Mouse (Mus musculus) heart, postnatal 4 days (tissue): Measurements from ENCODE around the gene Hes1. TPM values are rescaled to one million over a fixed set of nuclear protein-coding genes. Genes with fewer than 3 reads are reported as not detected.

ENCODE experiments used
- DNase-seq: peaks from one replicate; pipeline ENCODE4 v3.0.0; 2021
- total RNA-seq, 2 experiments: library from RNA; stranded (reverse); gene quantifications; 2 replicates each; pipeline ENCODE4 v1.2.3; 2021

Hes1 gene
- total RNA-seq, 2 experiments from 2014 or later: 44.5 to 54.4 TPM

DNA sequence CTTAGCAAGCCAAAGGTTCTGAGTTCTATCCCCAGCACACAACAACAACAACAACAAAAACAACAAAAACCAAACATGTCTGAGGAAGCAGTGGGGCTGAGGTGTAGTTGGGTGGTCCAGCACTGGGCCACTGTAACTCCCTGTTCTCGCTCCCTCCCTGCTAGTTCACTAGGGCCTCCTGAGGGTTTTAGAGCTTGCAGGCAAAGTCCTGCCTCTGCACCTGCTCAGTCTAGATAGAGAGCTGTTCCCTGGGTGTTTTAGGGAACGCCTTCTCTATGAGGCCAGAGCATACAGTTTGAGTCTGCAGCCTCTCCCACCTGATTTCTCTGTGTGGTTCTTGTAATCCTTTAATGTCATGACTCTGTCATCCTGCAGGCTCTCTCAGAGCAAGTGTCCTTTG, 11.9 kb upstream of the Hes1 start:
- no peak for DNase-seq

DNA sequence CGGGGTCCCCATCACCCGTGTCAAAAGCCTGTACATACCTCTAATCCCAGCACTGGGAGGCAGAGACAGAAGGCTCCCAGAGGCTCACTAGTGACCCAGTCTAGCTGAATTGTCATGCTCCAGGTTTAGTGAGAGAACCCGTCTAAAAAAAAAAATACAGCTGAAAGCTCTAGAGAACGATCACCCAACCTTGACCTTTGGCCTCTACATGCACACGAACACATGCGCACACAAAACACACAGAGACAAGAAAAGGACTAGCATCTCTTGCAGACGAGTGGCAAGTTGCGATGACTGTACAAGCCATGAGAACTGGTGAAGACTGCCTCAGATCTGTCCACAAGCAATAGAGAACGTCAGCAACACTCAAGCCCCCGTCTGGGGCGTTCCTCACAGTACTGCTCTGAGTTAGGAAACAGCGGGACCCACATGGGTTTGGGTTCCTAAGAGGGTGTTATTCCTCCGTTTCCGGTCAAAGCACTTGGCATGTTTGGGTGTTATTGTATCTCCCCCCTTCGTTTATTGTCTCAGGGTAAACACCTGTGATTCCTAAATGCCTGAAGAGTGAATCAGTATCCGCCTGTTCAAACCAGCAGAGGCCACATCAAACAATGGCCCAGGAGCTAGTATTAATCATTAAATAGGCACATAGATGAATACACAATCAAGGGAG, 11.2 kb upstream of the Hes1 start:
- no peak for DNase-seq

DNA sequence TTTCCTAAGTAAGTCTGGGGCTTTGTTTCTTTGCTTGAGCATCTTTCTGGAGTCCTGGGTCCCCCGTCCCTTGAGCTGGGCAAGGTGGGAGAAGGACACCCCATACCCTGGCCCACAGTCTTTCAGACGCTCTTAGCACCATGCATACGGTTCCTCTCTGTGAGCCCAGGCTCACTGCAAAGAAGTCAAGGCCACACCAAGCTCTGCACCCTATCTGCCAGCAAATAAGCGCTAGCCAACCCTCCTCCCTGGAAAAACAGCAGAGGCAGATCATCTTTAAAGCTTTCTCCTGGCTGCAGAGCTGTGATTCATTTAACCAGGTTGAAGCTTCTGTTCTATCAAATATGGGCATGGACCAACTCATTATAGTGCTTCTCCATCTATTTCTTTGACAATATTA, 9.6 kb upstream of the Hes1 start:
- no peak for DNase-seq

DNA sequence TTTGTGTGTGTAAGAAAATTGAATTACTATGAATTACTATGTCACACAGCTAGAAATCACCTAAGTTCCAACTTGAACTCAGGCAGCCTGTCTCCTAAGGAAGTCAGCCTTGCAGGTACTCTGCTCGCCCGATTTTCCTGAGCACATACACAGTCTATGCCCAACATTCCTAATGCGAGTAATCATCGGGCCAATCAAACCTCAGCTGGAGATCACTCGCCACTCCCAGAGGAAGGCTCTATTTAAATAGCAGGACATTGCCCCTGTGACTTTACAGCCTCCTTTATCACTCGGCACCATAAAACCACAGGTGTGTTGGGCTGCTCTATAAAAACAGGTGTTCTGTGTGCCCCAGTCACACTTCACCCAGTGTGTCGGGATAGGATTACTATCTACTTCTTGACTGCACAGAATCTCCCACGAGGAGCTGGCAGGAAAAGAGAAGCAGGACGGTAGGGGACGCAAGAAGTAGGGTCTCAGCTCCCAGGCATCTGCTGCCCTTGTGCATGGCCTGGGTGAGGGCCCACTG, 8.8 kb upstream of the Hes1 start:
- DNase-seq: no peak

DNA sequence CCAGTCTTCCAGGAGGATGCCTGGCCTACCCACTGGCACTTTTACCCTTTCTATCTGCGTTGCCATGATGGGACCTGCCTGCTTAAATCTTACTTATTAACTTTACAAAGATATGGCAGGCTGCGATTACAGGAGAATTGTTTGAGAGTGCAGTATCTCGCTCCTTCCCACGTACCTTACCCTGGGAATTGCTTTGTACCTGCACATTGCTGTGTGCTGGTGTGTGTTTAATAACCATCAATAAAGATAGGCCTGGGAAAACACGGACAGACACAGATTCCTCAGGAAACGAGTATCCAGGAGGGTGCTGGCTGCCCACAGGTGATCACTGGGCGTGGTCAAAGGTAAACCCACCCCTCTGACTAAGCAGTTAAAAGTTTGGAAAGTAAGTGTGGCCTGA, 8.3 kb upstream of the Hes1 start:
- DNase-seq: no peak

DNA sequence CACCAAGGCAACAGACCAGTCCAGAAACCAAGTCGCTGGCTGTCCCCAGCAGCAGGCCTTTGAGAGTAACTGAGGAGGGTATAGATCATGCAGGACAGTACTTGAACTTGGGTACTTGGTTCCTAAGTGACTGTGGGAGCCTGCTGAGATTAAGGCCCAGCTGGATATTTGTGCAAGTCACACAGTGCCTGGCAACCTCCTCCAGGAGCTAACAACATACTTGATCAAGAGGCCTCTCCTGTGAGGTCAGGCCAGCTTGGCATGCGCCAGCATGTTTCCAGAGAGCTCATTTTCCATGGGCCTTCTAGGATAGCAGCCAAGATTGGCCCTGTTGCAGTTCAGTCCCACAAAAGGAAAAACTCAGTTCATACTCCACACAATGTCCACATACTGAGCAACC, 7.3 kb upstream of the Hes1 start:
- peak; percentile 81 for DNase-seq

DNA sequence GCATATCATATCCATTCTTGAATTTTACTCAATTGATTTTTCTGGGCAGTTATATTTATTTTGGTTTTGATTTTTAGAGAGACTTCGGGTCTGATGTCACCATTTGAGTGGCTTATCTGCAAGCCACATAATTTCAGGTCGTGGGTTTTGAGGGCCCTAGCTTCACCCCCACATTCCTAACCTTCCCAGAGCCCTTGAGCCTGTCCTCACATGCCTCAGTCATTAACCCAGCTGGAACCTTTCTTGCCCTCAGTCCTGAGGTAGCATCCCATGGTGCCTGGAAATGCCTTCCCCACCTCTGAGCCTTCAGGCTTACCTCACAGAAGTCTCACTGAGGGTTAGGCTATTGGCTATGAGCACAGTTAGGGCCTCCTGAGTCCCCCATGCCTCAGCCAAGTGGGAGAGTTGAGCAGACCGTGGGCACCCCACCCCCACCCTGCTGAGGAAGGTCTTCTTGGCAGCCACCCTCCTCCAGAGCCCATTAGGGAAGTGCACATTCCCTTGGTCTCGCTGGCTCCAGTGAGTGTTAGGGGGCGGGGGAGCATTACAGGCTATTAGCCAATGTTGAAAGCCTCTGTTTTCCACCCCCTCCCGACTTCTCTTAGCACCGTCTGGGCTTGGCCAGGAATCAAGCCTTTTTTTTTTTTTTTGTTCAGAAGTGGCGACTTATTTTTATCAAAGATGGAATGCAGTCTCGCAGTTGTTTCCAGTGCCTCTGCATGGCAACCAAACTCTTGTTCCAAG, 5.0 kb upstream of the Hes1 start:
- peak; percentile 86 for DNase-seq

DNA sequence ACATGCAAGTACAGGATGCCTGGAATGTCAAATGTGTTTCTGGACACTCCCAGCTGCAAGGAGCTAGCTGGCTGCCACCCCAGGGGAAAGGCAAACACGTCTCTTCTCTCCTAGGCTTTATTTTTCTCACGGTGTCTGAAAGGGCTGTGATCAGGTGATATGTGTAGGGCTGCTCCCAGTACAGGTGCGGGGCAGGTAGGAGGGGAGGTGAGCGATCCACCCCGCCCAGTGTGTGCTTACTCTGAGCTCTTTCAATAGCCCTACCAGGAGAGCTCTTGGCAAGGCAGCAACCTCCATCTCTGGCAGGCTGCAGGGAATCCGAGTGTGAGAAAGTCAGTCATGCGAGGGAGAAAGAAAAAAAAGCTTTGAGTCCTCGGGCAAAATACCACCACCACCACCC, 3.8 kb upstream of the Hes1 start:
- peak; percentile 57 for DNase-seq

DNA sequence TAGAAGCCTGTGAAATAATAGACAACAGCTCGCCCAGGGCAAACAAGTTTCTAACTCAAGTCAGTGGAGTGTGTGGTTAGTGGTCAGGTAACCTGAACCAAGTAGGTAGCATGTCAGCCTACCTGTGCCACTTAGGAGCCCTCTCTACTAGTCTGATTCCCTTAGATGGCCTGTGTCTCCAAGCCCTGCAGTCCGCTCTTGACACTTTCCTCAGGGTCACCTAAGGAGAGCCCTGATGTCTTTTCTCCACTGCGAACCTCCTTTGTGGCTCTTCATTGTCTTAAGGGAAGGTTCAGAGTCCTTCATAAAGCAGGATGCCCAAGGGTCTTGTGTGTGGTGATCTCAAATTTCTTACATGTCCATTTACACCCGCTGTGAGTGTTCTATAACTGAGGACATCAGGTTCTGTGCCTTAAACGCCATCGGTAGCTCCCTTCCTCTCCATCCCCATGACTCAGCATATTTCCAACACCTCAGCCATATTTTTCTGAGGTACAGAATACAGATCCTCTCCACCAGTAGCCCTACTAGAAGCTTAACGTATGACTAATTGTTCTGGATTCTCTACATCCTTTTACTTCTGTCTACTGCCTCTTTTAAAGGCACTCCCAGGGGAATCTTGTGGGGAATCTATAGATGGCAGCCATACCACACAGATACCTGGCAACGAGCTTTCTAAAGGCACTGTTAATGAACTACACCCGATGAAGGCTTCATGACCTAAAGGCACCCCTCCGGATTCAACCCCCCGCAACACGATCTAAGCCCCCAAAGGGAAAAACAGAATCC, 1.7 kb upstream of the Hes1 start:
- DNase-seq: no peak

DNA sequence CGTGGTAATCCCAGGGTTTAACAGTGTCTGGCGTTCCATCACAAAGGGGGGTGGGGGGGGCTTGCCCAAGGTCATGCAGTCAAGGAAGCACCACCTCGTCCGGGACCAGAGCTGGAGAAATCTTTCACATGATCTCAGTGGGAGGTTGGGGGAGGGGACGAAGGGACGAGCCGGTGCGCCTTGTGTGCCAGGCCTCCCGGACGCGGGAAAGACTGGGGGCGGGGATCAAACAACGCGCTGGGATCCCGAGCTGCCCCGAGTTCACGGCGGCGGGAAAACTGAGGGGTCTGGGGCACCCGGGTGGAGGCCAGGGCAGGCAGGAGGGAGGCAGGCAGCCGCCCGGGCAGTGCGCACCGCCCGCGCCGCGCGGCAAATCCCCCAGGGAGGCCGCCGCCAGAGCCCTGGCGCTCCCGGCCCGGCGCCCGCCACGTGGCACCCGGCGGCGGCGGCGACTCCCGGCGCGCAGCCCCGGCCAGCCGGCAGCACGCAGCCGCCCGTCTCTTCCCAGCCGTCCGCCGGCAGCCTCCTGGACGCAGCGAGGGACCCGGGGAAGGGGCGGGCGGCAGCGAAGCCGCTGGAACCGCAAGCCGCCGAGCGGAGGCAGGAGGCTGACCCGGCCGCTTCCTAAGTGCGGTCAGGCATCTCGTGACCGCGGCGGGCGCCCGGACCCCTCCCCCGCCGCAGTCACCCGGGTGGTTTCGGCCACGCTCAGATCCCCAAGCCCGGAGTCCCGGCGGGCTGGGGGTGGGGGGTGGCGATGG, 883 bp upstream of the Hes1 start:
- DNase-seq: peak; percentile 83

DNA sequence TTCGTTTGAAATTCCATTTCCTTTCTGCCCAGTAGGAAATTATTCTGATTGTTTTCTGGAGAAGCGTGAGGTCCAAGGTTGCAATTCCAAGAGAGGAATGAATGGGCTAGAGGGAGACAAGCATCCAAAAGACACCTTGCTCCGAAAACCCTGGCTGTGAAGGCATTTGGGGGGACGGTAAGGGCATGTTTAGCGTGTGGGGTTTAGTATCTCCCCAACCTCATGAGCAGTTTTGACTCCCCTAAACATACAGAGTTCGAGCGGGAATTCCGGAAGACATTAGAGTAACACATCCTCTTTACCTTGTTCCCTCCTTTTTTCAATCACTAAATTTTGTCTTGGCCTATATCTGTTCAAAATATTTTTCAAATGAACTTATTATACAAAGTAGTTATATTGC, 429 bp downstream of the Hes1 start:
- DNase-seq: no peak

DNA sequence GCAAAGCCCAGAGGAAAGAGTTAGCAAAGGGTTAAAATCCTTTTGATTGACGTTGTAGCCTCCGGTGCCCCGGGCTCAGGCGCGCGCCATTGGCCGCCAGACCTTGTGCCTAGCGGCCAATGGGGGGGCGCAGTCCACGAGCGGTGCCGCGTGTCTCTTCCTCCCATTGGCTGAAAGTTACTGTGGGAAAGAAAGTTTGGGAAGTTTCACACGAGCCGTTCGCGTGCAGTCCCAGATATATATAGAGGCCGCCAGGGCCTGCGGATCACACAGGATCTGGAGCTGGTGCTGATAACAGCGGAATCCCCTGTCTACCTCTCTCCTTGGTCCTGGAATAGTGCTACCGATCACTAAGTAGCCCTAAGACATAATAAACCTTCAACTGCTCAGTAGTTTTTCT, 893 bp downstream of the Hes1 start:
- peak; percentile 96 for DNase-seq

DNA sequence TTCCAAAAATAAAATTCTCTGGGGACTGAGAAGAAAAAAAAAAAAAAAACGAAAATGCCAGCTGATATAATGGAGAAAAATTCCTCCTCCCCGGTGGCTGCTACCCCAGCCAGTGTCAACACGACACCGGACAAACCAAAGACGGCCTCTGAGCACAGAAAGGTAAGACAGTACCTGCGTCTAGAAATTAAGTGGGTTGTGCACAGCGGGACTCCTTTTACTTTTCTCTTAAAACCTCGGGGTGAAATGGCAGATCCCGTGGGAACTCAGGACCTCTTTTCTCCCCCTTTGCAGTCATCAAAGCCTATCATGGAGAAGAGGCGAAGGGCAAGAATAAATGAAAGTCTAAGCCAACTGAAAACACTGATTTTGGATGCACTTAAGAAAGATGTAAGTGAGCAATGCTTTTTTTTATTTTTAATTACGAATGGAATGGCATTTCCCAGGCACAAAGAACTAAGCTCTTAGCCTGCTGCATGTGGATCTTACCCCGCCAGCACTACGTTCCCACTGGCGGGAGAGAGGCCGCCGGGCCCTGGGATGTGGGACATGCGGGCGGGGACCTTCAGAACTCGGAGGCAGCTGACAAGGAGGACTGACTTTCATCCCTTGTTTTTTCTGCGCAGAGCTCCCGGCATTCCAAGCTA, 1.5 kb downstream of the Hes1 start:
- no peak for DNase-seq

DNA sequence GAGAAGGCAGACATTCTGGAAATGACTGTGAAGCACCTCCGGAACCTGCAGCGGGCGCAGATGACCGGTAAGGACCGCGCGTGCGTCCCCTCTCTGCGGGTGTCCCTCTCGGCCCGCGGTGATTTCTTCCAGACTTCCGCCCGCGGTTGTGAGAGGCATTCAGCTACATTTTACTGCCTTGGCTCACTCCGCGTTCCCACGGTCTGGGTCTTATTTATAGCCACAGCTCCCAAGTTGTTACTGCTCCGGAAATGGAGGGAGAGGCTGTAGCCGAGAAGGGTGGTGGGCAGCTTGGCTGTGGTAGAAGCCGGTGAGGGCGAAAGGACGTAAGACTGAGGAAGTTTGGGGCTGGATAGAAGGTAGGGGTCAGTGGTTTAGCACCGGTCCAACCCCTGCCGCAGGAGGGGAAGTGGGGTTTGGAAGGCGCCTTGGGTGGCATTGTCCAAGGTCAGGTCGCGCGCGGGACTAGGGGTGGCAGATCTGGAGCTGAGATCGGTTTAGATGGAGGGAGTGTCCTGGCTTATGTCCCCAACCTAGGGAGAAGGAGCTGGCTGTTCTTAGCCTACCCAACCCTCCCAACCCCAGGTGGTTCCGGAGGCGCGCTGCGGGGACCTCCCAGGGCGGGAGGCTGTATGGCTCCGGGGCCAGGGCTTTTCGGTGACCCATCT, 2.1 kb downstream of the Hes1 start:
- DNase-seq: peak; percentile 76

DNA sequence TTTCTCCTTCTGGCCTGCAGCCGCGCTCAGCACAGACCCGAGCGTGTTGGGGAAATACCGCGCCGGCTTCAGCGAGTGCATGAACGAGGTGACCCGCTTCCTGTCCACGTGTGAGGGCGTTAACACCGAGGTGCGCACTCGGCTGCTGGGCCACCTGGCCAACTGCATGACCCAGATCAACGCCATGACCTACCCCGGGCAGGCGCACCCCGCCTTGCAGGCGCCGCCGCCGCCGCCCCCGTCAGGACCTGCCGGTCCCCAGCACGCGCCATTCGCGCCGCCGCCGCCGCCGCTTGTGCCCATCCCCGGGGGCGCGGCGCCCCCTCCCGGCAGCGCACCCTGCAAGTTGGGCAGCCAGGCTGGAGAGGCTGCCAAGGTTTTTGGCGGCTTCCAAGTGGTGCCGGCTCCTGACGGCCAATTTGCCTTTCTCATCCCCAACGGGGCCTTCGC, 2.7 kb downstream of the Hes1 start:
- peak; percentile 92 for DNase-seq

DNA sequence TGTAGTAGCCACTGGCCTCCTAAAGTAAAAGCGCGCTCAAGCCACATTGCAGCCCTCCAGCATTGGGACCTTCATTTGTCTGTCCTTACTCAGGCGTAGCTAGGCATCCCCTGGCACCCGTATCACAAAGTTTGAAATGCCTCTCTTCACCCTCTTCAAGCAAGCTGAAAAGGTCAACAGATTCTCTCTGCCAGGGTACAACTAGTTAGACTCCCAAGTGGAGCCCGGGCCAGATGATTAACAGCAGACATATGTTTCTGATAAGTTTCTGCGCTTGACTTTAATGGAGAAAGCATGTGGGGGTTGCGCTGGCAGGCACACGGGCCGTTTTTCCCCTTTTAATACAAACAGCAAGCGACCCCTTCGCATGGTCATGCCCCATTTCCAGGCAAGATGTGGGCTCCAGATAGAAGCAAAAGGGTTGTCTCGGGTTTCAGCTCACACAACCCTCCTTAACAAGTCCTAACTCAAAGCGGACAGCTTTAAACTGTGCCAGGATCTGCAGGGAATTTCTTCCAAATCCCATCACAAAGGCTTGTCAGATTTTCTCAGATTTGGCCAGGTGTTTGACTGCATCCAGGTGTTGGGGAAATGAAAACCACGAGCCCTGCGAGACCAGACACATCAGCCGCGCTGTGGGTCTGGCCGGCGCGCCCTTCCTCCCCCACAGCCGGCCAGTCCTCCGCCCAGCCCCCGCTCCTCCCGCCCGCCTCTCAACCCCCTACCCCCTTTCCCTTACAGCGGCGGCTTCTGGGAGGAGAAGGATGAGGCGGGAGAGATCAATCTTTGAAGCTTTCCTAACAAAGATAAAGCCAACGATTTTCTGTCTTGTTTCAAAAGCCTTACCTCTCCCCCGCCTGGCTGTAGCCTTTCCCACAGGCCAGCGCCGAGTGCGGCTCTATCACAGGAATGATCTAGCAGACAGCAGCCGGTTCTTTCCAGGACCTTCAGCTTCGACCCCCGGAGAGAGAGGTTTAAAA, 4.1 kb downstream of the Hes1 start:
- peak; percentile 59 for DNase-seq

DNA sequence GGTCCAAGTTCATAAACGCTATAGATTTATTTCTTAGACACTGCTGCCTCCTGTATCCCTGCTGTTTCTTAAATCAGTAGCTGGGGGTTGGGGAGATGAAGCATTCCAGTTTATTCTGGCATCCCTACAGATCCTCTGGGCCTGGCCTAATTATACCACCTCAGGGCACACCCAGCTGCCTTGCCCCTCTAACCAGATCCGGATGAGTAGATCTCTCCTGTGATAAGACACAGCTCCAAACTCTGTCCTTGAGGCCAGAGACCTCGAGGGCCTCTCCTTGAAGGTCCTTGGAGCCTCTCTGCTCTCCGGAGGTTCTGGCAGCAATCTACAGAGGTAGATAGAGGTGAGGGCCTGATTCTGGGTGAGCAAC, 5.4 kb downstream of the Hes1 start:
- DNase-seq: peak; percentile 44

DNA sequence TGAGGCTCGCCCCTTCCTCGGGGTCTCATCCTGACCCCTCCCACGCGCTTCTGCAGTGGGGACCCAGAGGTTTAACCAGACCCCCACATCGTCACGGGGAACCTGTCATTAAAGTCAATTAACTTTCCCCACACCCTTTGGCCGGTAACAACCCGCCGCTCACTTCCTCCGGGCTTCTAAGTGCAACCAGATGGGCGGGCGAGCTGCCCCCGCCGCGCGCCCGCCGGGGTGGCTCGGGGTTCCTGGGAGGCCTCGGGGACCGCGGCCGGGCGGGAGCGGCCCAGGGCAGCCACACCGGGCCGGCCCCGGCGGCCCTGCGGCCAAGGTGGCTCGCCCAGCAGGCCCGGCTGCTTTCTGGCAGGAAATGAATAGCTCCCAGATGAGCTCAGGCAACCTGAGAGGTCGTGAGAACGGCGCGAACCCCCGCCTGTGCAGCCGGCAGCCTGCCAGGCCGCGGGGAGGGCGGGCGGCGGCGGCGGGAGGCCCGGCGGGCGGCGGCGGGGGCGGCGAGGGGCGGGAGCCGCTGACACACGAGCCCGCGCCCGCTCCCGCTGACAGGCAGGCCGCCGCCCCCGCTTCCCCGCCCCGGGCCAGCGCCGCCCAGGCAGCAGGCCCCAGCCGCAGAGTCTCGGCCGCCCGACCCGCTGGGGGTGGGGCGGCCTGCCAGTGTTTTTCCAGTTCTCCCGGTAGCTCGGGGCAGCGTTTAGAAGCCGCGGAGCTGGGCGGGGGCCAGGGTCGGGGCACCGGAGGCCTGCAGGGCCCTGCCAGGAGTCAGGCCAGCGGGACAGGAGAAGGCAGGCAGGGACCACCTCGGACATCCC, 6.0 kb downstream of the Hes1 start:
- peak; percentile 92 for DNase-seq

DNA sequence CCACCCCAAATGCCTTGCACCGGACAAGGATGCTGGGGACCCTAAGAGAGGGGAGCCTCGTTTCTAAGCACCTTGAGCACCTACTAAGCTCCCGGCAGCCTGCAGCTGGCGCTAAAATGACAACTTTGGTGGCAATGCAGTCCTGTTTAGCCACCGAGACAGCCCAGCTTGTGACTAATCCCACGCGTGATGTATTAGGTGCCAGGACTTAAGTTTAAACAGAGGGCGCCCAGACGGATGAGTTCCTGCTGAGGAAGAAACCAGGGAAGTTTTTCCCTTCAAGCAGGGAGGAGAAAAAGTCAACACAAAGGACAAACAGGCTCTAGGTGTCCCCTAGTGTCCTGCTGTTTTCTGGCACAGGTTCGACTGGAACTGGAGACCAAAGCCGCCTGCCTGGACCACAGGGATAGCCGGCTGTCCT, 6.6 kb downstream of the Hes1 start:
- DNase-seq: no peak
